Mouse (Mus musculus) intestine, postnatal 0 days (tissue): ENCODE results near the gene Kcnk7. TPM values are rescaled to one million over a fixed set of nuclear protein-coding genes. Genes with fewer than 3 reads are reported as not detected.

Experiments used
- ATAC-seq: fragments of 200-750 bp; cut with Nextera tagmentation; 2 replicates; pipeline ENCODE4 v1.8.0; 2017; ENCODE audit warnings: mild to moderate bottlenecking, moderate TSS enrichment, moderate library complexity
- H3K27ac ChIP-seq: fragments of 300-500 bp; sonication (generic); 2 replicates; pipeline ENCODE4 v1.5.1; 2014; ENCODE audit warnings: mild to moderate bottlenecking, low read depth, low read length, moderate library complexity
- H3K27me3 ChIP-seq: fragments of 300-500 bp; sonication (generic); replicated peaks from 2 replicates; pipeline ENCODE4 v1.6.1; 2014; ENCODE audit warnings: low read length, mixed read lengths; ENCODE audit not compliant: control insufficient read depth, insufficient read depth
- H3K36me3 ChIP-seq: fragments of 300-500 bp; sonication (generic); 2 replicates; pipeline ENCODE4 v1.6.1; 2014; ENCODE audit warnings: mild to moderate bottlenecking, moderate library complexity; ENCODE audit not compliant: control insufficient read depth, insufficient read depth
- H3K4me1 ChIP-seq: fragments of 300-500 bp; sonication (generic); replicated peaks from 2 replicates; pipeline ENCODE4 v1.6.1; 2014; ENCODE audit warnings: antibody characterized with exemption, low read length, mixed read lengths; ENCODE audit not compliant: control insufficient read depth, insufficient read depth
- H3K4me2 ChIP-seq: fragments of 300-500 bp; sonication (generic); replicated peaks from 2 replicates; pipeline ENCODE4 v1.6.1; 2014; ENCODE audit warnings: low read depth, mild to moderate bottlenecking, moderate library complexity
- H3K4me3 ChIP-seq: fragments of 300-500 bp; sonication (generic); 2 replicates; pipeline ENCODE4 v1.5.1; 2014; ENCODE audit warnings: low read depth, low read length
- H3K9ac ChIP-seq: fragments of 300-500 bp; sonication (generic); 2 replicates; pipeline ENCODE4 v1.6.1; 2014; ENCODE audit warnings: mild to moderate bottlenecking, low read depth, low read length
- H3K9me3 ChIP-seq: fragments of 300-500 bp; sonication (generic); 2 replicates; pipeline ENCODE4 v1.6.1; 2016; ENCODE audit warnings: mixed run types; ENCODE audit not compliant: control insufficient read depth
- CTCF ChIP-seq: sonication (generic); IDR thresholded peaks from 2 replicates; pipeline ENCODE4 v1.5.1; 2016; ENCODE audit warnings: low read depth, mild to moderate bottlenecking, control low read depth, antibody characterized with exemption, moderate library complexity
- WGBS: fragments of 180-500 bp; shearing (Covaris S2); extraction: QIAGEN DNeasy Blood & Tissue Kit; methylation state at CpG from one replicate; pipeline ENCODE4 v1.1.7; 2014; 5-methylcytosine and 5-hydroxymethylcytosine counted together
- polyA plus RNA-seq: library from polyadenylated mRNA; unstranded; fragments of >200 nt; fragmentation: Nextera tagmentation; extraction: Ambion mirVana; gene quantifications from 2 replicates; pipeline ENCODE4 v1.2.1, GENCODE M21; 2015

The Kcnk7 gene
- polyA plus RNA-seq, 1 experiment from 2014 or later, result 0.21 TPM

DNA sequence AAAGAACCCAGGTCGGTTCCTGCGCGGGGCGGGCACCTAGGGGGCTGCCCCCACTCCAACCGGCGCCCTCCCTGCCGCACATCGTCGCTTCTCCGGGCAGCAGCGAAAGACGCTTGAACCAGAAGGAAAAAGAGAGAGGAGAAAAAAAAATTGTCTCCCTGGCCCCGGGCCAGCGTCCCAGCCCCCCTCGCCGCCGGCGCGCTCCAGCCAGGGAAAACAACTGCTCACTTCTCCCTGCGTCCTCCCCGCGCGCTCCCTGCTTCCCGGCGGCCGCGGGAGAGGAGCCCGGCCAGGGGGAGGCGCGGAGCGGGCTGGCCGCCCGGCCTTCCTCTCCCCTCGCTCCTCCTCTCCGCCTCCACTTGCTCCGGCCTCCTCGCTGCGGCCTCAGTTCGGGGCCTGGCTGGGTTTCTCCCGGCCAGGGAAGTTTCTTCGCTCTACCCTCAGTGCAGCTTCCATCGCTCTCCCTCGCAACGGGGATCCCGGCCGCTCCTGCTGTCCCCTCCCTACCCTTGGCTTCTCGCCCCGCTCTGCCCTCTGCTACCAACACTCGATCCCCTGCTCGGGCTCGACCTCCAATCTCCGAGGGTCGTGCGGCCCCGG is 37.6 kb downstream of the Kcnk7 start:
- peak; percentile 39; the same call in 1 of the 2 replicates for ATAC-seq
- peaks cover 17% of the 10 kb centered on the region for H3K27me3 ChIP-seq
- TF ChIP-seq CTCF, result peak; percentile 20; the same call in 1 of the 2 replicates
- H3K4me1 ChIP-seq, result peaks cover 9% of the 10 kb centered on the region; the same call in 1 of the 2 replicates
- 1% methylated on average over 54 of the region's 55 CpGs for WGBS
- peak overlapping the region; percentile 88 for H3K4me2 ChIP-seq
- H3K4me3 ChIP-seq, result peak overlapping the region; percentile 59
- H3K27ac ChIP-seq, result peak overlapping the region; percentile 68
- peaks cover 7% of the 10 kb centered on the region; the same call in 1 of the 2 replicates for H3K36me3 ChIP-seq
- H3K9me3 ChIP-seq, result no peaks in the 10 kb centered on the region
- peak overlapping the region; percentile 71 for H3K9ac ChIP-seq

DNA sequence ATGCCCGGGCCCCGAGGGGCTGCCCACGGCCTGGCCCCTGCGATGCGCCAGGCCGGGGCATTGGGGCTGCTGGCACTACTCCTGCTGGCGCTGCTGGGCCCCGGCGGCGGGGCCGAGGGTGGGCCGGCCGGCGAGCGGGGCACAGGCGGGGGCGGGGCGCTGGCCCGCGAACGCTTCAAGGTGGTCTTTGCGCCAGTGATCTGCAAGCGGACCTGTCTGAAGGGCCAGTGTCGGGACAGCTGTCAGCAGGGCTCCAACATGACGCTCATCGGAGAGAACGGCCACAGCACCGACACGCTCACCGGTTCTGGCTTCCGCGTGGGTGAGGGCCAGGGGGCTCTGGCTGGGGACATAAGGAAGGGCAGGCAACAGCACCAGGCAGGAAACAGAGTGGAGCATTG is 38.1 kb downstream of the Kcnk7 start:
- WGBS, result 4% methylated on average over 32 of the region's 32 CpGs
- H3K9me3 ChIP-seq, result no peaks in the 10 kb centered on the region
- no peak for ATAC-seq
- H3K4me2 ChIP-seq, result peak overlapping the region; percentile 88
- H3K27ac ChIP-seq, result peak overlapping the region; percentile 68
- peaks cover 17% of the 10 kb centered on the region for H3K27me3 ChIP-seq
- peaks cover 9% of the 10 kb centered on the region; the same call in 1 of the 2 replicates for H3K4me1 ChIP-seq
- H3K9ac ChIP-seq, result peak overlapping the region; percentile 71
- peak overlapping the region; percentile 59 for H3K4me3 ChIP-seq
- peaks cover 7% of the 10 kb centered on the region; the same call in 1 of the 2 replicates for H3K36me3 ChIP-seq
- no peak for TF ChIP-seq CTCF

DNA sequence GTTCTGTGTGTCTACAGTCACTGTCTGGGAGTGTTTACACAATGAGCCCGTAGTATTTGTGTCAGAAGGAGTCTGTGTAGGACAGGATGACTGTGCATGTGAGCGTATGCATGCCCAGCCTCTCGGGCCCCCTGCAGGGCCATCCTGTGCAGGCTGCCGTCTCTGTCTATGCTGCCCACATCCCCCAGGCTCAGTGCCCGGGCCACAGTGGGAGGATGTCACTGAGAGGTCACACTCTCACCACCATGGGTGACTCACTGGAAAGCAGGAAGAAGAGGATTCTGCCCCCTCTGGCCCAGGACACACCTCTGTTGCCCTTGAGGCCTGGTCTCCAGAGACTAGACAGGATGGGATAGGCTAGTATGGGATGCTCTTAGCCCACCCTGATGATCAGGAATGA is 39.4 kb downstream of the Kcnk7 start:
- TF ChIP-seq CTCF, result peak; percentile 30
- peaks cover 9% of the 10 kb centered on the region; the same call in 1 of the 2 replicates for H3K4me1 ChIP-seq
- H3K27me3 ChIP-seq, result peaks cover 17% of the 10 kb centered on the region
- 53% methylated on average over 5 of the region's 5 CpGs for WGBS
- H3K4me3 ChIP-seq, result no peak overlapping the region
- peaks cover 7% of the 10 kb centered on the region; the same call in 1 of the 2 replicates for H3K36me3 ChIP-seq
- H3K4me2 ChIP-seq, result peak overlapping the region; percentile 88; the same call in 1 of the 2 replicates
- no peak overlapping the region for H3K9ac ChIP-seq
- 0 out of 2 replicates have a peak, but pooled peaks have one; percentile 21 for ATAC-seq
- H3K9me3 ChIP-seq, result no peaks in the 10 kb centered on the region
- H3K27ac ChIP-seq, result no peak overlapping the region

DNA sequence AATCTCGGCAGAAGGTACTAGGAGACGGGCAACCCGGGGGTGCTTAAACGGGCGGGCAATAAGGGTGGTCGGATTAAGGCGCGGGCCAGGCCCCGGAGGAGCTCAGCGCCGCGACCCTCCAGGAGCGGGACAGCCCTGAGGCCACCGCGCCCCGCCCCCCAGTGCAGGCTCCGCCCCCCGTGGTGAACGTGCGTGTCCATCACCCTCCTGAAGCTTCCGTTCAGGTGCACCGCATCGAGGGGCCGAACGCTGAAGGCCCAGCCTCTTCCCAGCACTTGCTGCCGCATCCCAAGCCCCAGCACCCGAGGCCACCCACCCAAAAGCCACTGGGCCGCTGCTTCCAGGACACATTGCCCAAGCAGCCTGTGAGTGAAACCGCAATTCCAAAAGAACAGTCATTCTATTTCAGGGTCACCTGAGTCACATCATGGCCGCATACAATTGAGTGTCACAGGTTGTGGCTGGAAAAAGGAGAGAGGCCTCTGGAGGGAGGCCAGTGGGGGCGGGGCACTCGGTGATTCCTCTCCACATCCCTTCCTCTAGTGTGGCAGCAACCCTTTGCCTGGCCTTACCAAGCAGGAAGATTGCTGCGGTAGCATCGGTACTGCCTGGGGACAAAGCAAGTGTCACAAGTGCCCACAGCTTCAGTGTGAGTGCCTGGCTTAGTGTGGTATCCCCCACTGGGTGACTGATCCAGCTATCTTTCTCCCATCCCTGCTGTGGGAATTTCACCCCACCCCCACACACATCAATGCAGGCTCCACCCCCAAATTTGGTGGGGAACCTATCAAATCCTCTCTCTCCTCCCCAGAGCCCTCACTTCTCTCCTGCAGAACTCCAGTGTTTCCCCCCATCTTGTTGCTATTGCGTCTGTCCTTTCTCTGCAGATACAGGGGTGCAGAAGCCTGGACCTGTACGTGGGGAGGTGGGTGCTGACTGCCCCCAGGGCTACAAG is 41.9 kb downstream of the Kcnk7 start:
- peaks cover 15% of the 10 kb centered on the region for H3K27me3 ChIP-seq
- H3K4me1 ChIP-seq, result peaks cover 9% of the 10 kb centered on the region; the same call in 1 of the 2 replicates
- TF ChIP-seq CTCF, result no peak
- H3K9me3 ChIP-seq, result no peaks in the 10 kb centered on the region
- H3K4me2 ChIP-seq, result peak overlapping the region; percentile 62
- H3K4me3 ChIP-seq, result peak overlapping the region; percentile 16
- H3K9ac ChIP-seq, result no peak overlapping the region
- ATAC-seq, result no peak
- no peak overlapping the region for H3K27ac ChIP-seq
- peaks cover 7% of the 10 kb centered on the region; the same call in 1 of the 2 replicates for H3K36me3 ChIP-seq
- 12% methylated on average over 36 of the region's 36 CpGs for WGBS

DNA sequence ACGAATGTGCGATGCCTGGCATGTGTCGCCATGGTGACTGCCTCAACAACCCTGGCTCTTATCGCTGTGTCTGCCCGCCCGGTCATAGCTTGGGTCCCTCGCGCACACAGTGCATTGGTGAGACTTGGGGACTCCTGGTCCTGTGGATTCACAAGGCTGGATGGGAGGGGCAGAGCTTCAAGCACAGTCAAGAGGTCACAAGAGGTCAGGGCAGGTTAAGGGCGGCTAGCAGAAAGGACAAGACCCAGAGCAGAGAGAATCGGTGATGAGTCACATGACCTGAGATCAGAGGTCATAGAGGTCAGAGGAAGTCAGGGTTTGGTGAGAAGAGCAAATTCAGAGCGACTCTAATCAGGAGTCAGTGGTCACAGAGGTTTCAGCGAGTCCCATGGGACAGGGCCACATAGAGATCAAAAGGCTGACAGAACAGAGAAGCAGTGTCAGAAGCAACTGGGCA is 42.8 kb downstream of the Kcnk7 start:
- H3K9ac ChIP-seq, result no peak overlapping the region
- 47% methylated on average over 12 of the region's 12 CpGs for WGBS

More for the DNA sequence above, 42.8 kb downstream of the Kcnk7 start:
- H3K4me1 ChIP-seq, result 0 out of 2 replicates have a peak, but pooled peaks cover 9% of the 10 kb centered on the region
- no peak overlapping the region for H3K27ac ChIP-seq
- peaks cover 14% of the 10 kb centered on the region; the same call in 1 of the 2 replicates for H3K27me3 ChIP-seq
- H3K36me3 ChIP-seq, result peaks cover 7% of the 10 kb centered on the region; the same call in 1 of the 2 replicates
- no peak for ATAC-seq
- H3K4me2 ChIP-seq, result no peak overlapping the region
- no peaks in the 10 kb centered on the region for H3K9me3 ChIP-seq
- TF ChIP-seq CTCF, result no peak
- no peak overlapping the region for H3K4me3 ChIP-seq
